Mouse (Mus musculus) brain, adult 2 months (tissue): Measurements from ENCODE around the gene Cfap73.
A peak's percentile ranks its signal among the peaks of the same experiment; 100 is the strongest.

Experiments used
- DNase-seq: peaks from one replicate; pipeline ENCODE4 v3.0.0; 2011; ENCODE audit warnings: low read depth, low spot score

Gene Cfap73

DNA sequence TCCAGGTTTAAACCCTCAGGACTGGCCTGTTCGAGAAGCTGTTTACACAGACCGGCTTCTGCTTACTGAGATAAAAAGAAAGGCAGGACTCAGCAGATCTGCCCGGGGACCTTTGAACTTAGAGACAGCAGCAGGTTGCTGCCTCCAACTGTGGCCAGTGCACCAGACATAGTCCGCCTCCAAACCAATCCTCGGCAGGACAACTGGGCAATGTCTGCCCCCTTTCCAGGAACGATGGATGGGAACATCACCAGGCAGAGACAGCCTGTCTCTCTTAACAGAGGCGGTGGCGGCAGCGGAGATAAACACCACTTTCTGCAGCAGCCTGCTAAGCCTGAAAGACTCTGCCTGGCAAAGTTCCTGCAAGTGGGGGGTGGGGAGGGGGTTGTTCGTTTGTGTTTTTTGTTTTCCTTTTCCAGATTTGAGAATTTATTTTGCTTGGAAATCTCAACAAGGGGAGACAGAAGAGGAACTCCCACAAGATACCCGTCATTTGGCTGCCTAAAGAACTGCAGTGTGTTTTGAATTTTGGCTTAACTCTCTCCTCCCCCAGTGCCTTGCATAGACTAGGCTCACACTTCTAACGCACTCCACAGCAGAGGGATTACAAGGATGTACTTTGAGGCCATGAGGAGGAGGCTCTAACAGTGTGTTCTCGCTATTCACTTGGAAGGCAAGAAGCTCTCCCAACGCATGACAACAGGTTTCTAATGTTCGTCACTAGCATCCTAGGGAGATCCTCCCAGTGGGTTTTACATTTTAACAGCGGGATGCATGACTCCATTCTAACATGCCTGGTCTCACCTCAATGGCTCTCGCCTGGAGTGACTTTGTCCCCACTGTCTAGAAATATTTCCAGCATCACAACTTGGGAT is 47.1 kb downstream of the Cfap73 start:
- DNase-seq: peak; percentile 84

DNA sequence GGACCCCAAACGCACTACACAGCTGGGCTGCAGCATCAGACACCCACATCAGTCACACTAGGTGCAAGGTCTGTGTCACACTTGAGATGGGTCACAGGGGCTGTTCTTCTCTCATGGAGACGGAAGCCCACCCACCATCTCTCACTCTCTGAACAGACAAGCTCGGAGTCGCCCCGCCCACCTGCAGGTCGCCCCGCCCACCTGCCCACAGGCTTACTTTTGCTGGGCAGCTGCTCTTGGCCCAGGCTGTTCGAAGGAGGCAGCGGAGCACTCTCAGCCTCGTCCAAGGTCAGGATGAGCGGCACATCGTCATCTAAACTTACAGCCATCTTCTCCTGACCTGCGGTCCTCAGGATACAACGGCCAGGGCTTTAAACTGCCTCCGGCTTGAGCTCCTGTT is 49.1 kb downstream of the Cfap73 start:
- DNase-seq: no peak

DNA sequence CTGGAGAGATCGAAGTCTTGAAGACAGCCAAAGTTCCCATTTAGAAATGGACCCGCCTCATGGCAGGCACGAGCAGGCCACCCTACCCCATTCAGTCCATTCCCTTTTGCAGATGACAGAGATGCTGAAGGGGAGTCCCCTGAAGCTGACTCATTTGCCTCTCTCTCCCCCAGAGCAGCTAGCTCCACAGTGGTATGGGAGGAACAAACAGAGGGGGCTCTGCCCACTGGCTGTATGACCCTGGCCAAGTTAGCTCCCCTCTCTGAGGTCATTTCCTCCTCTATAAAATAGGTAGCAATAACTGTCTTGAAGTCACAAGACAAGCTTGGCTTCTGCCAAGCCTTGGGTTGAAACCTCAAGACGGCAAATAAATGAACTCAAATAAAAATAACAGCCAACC is 50.5 kb downstream of the Cfap73 start:
- no peak for DNase-seq

DNA sequence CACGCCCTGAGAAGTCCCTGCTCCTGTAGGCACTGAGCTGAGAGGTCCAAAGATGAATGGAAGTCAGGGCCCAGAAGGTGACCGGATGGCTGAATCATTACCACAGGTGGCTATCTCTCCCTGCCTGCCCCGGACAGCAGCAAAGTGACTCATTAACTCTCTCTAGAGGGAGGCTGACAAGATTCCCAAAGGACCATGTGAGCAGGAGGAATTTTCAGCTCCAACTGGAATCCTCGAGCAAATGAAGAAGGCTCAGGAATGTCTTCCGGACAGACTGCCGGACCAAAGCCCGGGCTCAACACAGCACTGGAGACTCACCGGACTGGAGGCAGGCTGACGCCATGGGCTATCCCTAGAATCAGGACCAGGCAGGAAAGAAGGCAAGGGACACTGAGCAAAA is 52.0 kb downstream of the Cfap73 start:
- DNase-seq: no peak

DNA sequence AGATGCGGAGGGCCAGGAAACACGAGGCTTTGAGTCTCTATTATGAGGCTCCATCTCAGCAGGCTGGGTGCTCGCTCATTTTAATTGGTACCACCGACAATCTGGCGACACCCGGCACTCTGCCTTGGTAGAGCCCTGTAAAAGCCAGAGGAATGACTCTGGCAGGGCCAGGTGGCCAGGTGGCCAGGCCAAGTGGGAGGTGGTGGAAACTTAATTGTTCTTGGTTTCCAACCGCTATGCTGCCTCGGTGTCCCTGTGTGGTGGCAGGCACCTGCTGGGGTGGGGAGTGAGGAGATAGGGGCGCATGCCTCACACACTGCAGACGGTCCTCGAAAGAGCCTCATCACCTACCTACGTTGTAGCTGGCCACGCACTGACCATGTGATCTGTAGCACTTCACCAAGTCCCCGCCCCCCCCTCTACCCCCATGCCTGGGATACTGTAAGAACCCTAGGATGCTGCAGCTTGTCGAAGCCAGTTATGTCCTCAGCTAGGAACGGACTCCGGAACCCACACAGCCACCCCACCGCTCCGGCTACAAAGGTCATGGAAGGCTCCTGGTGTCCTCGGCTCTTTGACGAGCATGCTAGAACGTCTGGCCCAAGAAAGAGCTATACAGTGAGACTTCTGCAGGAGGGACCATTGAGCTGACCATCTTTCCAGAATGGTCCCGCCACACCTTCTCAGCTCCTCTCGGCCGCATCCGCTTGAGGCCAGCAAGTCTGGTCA is 54.0 kb downstream of the Cfap73 start:
- DNase-seq: peak; percentile 80

DNA sequence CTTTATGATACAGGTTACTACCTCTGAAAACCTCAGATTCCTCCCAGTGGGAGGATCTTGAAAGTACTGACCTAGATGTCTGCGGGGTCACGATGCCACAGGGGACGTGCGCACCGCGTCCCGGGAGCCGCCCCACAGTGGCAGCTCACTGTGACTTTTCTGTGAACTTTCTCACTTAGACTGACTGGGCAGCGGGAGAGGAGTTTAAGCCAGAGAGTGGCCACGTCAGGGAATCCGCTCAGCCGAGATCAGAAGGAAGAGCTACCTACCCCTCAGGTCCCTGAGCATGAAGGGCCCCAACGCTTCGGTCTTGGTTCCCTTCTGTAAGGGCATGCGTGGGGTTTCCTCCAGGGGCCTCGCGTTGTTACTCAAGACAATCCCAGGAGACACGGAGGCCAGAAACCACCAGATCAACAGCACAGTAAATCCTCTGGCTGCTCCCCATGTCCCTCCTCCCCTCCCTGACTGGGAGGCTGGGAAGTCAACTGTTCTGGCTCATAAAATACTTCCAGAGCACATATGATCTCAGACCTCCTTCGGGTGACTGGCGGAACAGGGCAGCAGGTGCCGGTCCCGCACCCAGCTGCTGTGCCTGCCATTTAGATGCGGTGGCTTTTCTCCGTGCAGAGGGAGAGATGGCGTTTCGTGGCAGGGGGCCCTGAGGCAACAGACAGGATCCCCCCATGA is 54.7 kb downstream of the Cfap73 start:
- DNase-seq: peak; percentile 70

DNA sequence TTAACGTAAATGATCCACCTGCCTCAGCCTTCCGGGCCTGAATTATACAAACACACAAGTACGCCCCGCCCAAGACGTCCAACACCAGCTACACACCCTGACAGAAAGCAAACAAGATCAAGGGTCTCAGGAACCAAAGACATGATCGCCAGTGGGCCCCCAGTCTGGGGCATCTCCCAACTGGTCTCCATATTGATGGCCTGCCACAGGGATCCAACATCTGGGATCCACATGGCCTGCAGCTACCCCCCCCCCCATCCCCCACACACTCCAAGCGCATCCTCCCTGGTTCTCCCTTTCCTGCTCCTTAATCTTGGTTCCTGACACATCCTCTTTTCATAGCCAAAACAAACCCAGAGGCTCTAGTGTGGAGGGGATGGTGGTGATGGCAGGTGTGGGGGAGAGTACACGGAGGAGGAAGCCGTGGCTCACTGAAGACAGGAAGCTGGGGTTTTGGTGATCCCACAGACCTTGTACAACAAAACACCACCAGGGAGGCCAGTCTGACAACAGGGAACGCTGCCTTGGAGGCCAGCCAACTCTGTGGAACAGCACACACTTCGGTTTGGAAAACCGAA is 55.4 kb downstream of the Cfap73 start:
- DNase-seq: peak; percentile 51
